Mouse (Mus musculus) liver, adult 2 months (tissue): ENCODE measurements at regions not wholly inside any gene's neighbourhood (a gene's known extent, or its start where the extent isn't known, plus 50 kb on each side); places are given as distances from the start of the nearest gene placed in this dataset.

Experiments used
- CTCF ChIP-seq: fragments of 200-500 bp; IDR thresholded peaks from 2 replicates; pipeline ENCODE4 v1.5.1; 2011; ENCODE audit warnings: low read depth, low read length, control low read depth
- POLR2A ChIP-seq: fragments of 200-500 bp; IDR thresholded peaks from 2 replicates; pipeline ENCODE4 v1.6.1; 2011; ENCODE audit warnings: low read length, control low read depth; ENCODE audit not compliant: insufficient read depth; ENCODE audit errors: extremely low read depth

- TF ChIP-seq POLR2A (no peak), CTCF (no peak)
Observed at GRCm38 (mm10) chr15:93845801-93846200, 250.1 kb upstream of the Prickle1 start.
